24 mouse cellular contexts compared by ENCODE assay signal in the genomic region with DNA sequence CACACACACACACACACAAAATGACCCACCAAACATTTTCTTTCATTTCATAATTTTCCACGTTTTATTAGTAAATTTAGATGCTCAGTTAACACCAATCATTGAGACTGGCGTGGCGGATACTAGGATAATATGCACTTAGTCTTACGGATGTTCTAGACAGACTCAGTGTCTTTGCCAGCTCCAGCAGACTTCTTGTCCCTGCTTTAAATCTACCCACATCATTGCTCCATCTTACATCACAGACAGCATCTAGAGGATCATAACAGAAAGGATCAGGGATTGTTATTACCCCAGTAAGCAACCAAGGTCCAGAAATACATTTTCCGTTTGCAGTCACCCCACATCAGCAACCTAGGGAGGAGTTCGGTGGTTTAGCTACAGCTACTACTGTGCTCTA.
DNase-seq lines count a peak whose midpoint lies in the region; ATAC-seq and TF ChIP-seq lines count a peak whose summit lies in the region.
"Had no signal": no experiment of that assay in that cellular context is flagged by ENCODE, and none has a peak within 500 bp of the region (broad histone marks: within the 10 kb centered on the region; RNA-seq: fewer than 3 reads in every experiment).

No protein-coding gene starts in this region.

- no peak for ATAC-seq in heart, embryonic 13.5 days (ENCODE audit: extremely low read depth, insufficient number of reproducible peaks, low FRiP score, low TSS enrichment)
- ATAC-seq in CD4-positive, CD25-positive, alpha-beta regulatory T cell, adult 4 months: peak; percentile 11
- ATAC-seq: forebrain, embryonic 14.5 days; forebrain, postnatal 0 days; hindbrain, embryonic 16.5 days; intestine, embryonic 15.5 days had no signal

- intact Hi-C loops in gastrocnemius, adult 2 months (cut with DNase I): loop anchor here (10.0 kb wide), 2 partner anchors 136 to 316 kb away; no protein-coding TSS in a partner anchor
- intact Hi-C loops in heart, postnatal 25 days (cut with DNase I): no loop called here

- H3K4me1 ChIP-seq in heart, embryonic 13.5 days: peaks cover 41% of the 10 kb centered on the region
- H3K4me1 ChIP-seq: hindbrain, embryonic 10.5 days; hindbrain, embryonic 13.5 days had no signal

- H3K4me2 ChIP-seq in heart, embryonic 13.5 days: no peak overlapping the region
- H3K4me2 ChIP-seq in myocyte (ENCODE audit: low read depth): peak overlapping the region; percentile 64
- H3K4me2 ChIP-seq: hindbrain, embryonic 13.5 days; intestine, embryonic 15.5 days had no signal

- H3K79me2 ChIP-seq in myocyte (ENCODE audit: control insufficient read depth, insufficient read depth): peaks cover 11% of the 10 kb centered on the region

- no peak overlapping the region for H3K9ac ChIP-seq in heart, embryonic 13.5 days
- H3K9ac ChIP-seq: forebrain, postnatal 0 days; hindbrain, embryonic 13.5 days; intestine, embryonic 15.5 days had no signal

- TF ChIP-seq CTCF in gastrocnemius, adult 2 months (IDR thresholded peaks at IDR 0.05): no peak

- DNase-seq in gastrocnemius, adult 2 months: no peak
- DNase-seq in gastrocnemius, postnatal 4 days (ENCODE audit: low spot score in 2 of 2): no peak
- no peak for DNase-seq in heart, postnatal 25 days (ENCODE audit: low spot score)
- no peak for DNase-seq in kidney, postnatal 14 days
- DNase-seq: adrenal gland, adult 2 months; adrenal gland, postnatal 14 days; B cell, adult 2 months; cerebellum, adult 11 months; cerebellum, adult 2 months; cerebellum, adult 9-11 months; cerebellum, postnatal 25 days; forebrain, postnatal 0 days; gastrocnemius, postnatal 25 days; heart, postnatal 10 days; kidney, adult 11 months had no signal

- H3K9me3 ChIP-seq in heart, embryonic 13.5 days: no peaks in the 10 kb centered on the region
- H3K9me3 ChIP-seq: heart, embryonic 10.5 days; hindbrain, embryonic 10.5 days; hindbrain, embryonic 13.5 days; intestine, embryonic 15.5 days had no signal

- H3K4me3 ChIP-seq in gastrocnemius, adult 2 months: no peak overlapping the region
- no peak overlapping the region for H3K4me3 ChIP-seq in heart, embryonic 13.5 days
- no peak overlapping the region for H3K4me3 ChIP-seq in myocyte
- H3K4me3 ChIP-seq: heart, embryonic 10.5 days; hindbrain, embryonic 10.5 days; hindbrain, embryonic 13.5 days; intestine, embryonic 15.5 days had no signal

- H3K27ac ChIP-seq in gastrocnemius, adult 2 months: peak overlapping the region; percentile 70; the same call in 1 of the 2 replicates
- 0 out of 2 replicates have a peak overlapping the region, but pooled peaks have one; percentile 5 for H3K27ac ChIP-seq in heart, embryonic 13.5 days (replicated peaks)
- H3K27ac ChIP-seq: heart, embryonic 10.5 days; hindbrain, embryonic 10.5 days; hindbrain, embryonic 13.5 days; intestine, embryonic 15.5 days had no signal

- H3K36me3 ChIP-seq in heart, embryonic 13.5 days: peaks cover 56% of the 10 kb centered on the region
- peaks cover 35% of the 10 kb centered on the region for H3K36me3 ChIP-seq in myocyte (ENCODE audit: control insufficient read depth, insufficient read depth)

- 89% methylated on average over 6 of the region's 6 CpGs for WGBS in heart, embryonic 13.5 days

- H3K27me3 ChIP-seq in heart, embryonic 13.5 days (replicated peaks): no peaks in the 10 kb centered on the region
- H3K27me3 ChIP-seq in myocyte (ENCODE audit: control insufficient read depth, insufficient read depth, insufficient read length): no peaks in the 10 kb centered on the region
- H3K27me3 ChIP-seq: hindbrain, embryonic 13.5 days; intestine, embryonic 15.5 days had no signal

- no peak for TF ChIP-seq POLR2A in myocyte (IDR thresholded peaks at IDR 0.05; ENCODE audit: insufficient read length, low read depth)

- H3ac ChIP-seq in myocyte (ENCODE audit: control insufficient read depth, insufficient read length): no peak overlapping the region

TF ChIP-seq in myocyte, 11 proteins besides CTCF, POLR2A, EP300 and RAD21:
- TF ChIP-seq CEBPB (IDR thresholded peaks at IDR 0.05; ENCODE audit: insufficient read depth, poor library complexity, severe bottlenecking) (peak; percentile 66; the same call in 1 of the 2 replicates), MYOG (IDR thresholded peaks at IDR 0.05; ENCODE audit: control insufficient read depth in 1 of 3, insufficient read depth in 1 of 3, insufficient read length in 2 of 3, low read depth in 2 of 3) (no peak), MYOD1 (IDR thresholded peaks at IDR 0.05; ENCODE audit: control insufficient read depth in 1 of 3, insufficient read length in 2 of 3, low read depth in 2 of 3) (no peak), TCF3 (IDR thresholded peaks at IDR 0.05; ENCODE audit: insufficient read length, low read depth) (no peak), MAX (IDR thresholded peaks at IDR 0.05; ENCODE audit: low read depth) (no peak), USF1 (IDR thresholded peaks at IDR 0.05; ENCODE audit: low read depth) (no peak)
